Mouse (Mus musculus) ES-E14 (cell line): ENCODE results near the gene Mettl5. TPM values are rescaled to one million over a fixed set of nuclear protein-coding genes. Genes with fewer than 3 reads are reported as not detected.
"Not testable (repeated sequence)": the region's sequence is repeated elsewhere in the genome, so short reads cannot be mapped to it uniquely, and the experiment has no call there.

ENCODE experiments used
- DNase-seq: peaks from one replicate; pipeline ENCODE4 v3.0.0-alpha.2; 2013; ENCODE audit warnings: low read depth, low spot score
- H3K27ac ChIP-seq: 2 replicates; pipeline ENCODE4 v1.5.1; 2012; ENCODE audit warnings: low read depth, mild to moderate bottlenecking, low read length, moderate library complexity, mixed read lengths; ENCODE audit not compliant: poor library complexity, insufficient read depth, severe bottlenecking
- H3K36me3 ChIP-seq: 2 replicates; pipeline ENCODE4 v1.6.1; 2012; ENCODE audit warnings: mild to moderate bottlenecking, low read length, moderate library complexity, mixed read lengths; ENCODE audit not compliant: control insufficient read depth, poor library complexity, insufficient read depth, severe bottlenecking
- H3K4me1 ChIP-seq, 2 experiments: fragments of 150-350 bp in 1 of 2; sonication (generic) in 1 of 2; 2 replicates each; pipeline ENCODE4 v1.6.1; 2012; ENCODE audit warnings: low read length in 2 of 2, mild to moderate bottlenecking in 1 of 2, mixed read lengths in 1 of 2; ENCODE audit not compliant: control insufficient read depth in 2 of 2, insufficient read depth in 2 of 2, poor library complexity in 1 of 2
- H3K4me3 ChIP-seq, 2 experiments: fragments of 150-350 bp in 1 of 2; sonication (generic) in 1 of 2; 2 replicates each; pipeline ENCODE4 v1.5.1; 2012; ENCODE audit warnings: low read length in 2 of 2, low read depth in 1 of 2, mild to moderate bottlenecking in 1 of 2, mixed read lengths in 1 of 2; ENCODE audit not compliant: insufficient read depth in 1 of 2, poor library complexity in 1 of 2, severe bottlenecking in 1 of 2
- H3K9ac ChIP-seq: 2 replicates; pipeline ENCODE4 v1.6.1; 2012; ENCODE audit warnings: low read depth, mild to moderate bottlenecking, low read length, mixed read lengths; ENCODE audit not compliant: poor library complexity, insufficient read depth, severe bottlenecking
- H3K9me3 ChIP-seq: fragments of 150-350 bp; sonication (generic); 2 replicates; pipeline ENCODE4 v1.6.1; 2012; ENCODE audit warnings: low read depth, mild to moderate bottlenecking, low read length; ENCODE audit not compliant: control insufficient read depth, insufficient read depth
- CHD2 ChIP-seq: IDR thresholded peaks from 2 replicates; pipeline ENCODE4 v1.6.1; 2014; ENCODE audit warnings: mild to moderate bottlenecking, low read depth, low read length, inconsistent platforms
- HCFC1 ChIP-seq: IDR thresholded peaks from 2 replicates; pipeline ENCODE4 v1.6.1; 2012; ENCODE audit warnings: low read length, inconsistent platforms, borderline replicate concordance; ENCODE audit not compliant: insufficient read depth
- MAFK ChIP-seq: IDR thresholded peaks from 2 replicates; pipeline ENCODE4 v1.6.1; 2014; ENCODE audit warnings: mild to moderate bottlenecking, low read depth, low read length, inconsistent platforms; ENCODE audit not compliant: insufficient read depth
- ZC3H11A ChIP-seq: IDR thresholded peaks from 2 replicates; pipeline ENCODE4 v1.6.1; 2012; ENCODE audit warnings: low read depth, mild to moderate bottlenecking, inconsistent platforms, low read length, borderline replicate concordance
- ZNF384 ChIP-seq: IDR thresholded peaks from 2 replicates; pipeline ENCODE4 v1.6.1; 2012; ENCODE audit warnings: low read depth, low read length, inconsistent platforms
- in situ Hi-C, 2 experiments: fragments of 600-800 bp; cut with MboI; formaldehyde crosslinking; loops; one replicate each; pipeline ENCODE4 v1.15.1; 2025; ENCODE audit warnings: low sequenced_read_pairs in 2 of 2, inconsistent platforms in 1 of 2; ENCODE audit not compliant: unreplicated experiment in 2 of 2
- total RNA-seq: library from RNA; depleted of rRNA; stranded (reverse); fragments of 300-350 nt; gene quantifications from 2 replicates; pipeline ENCODE4 v1.2.3, GENCODE M21; 2012

The Mettl5 gene
- total RNA-seq, 1 experiment: 43.0 TPM

DNA sequence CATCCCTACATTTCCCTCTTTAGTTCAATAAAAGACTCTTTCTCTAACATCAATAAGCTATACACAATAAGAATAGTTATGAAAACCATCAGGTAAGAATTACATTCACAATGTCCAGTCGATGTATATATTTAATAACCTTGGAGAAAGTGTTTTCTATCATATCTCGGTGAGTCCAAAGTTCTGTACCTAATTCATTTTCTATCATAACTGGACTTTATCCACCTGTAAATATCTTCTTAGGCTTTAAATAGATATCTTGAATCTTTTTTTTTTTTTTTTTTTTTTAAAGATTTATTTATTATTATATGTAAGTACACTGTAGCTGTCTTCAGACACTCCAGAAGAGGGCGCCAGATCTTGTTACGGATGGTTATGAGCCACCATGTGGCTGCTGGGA, 22.0 kb upstream of the Mettl5 start:
- H3K36me3 ChIP-seq, DNase-seq, H3K4me1 ChIP-seq, H3K27ac ChIP-seq, H3K9me3 ChIP-seq, H3K4me3 ChIP-seq, in situ Hi-C loops, H3K9ac ChIP-seq: not testable (repeated sequence)
- peak; percentile 55; the same call in 1 of the 2 replicates for TF ChIP-seq ZNF384

DNA sequence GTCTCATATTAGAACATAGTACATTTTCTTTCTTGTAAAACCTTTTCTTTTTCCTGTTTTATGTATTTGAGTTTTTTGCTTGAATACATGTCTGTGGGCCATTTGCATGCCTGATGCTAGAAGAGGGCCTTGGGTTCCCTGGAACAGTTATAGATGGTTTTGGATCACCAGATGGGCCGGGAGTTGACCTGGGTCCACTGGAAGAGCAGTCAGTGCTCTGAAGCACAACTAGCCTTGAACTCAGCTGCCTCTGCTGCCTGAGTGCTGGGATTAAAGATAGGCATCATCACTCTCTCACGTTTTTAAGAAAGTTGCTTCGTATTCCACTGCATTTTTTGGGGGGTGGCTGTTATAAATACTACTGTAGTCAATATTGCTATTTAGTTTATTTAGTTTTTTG, 18.1 kb upstream of the Mettl5 start:
- no peaks in the 10 kb centered on the region for H3K36me3 ChIP-seq
- no peak for DNase-seq
- in situ Hi-C loops: no loop called here
- no peak for TF ChIP-seq ZC3H11A
- no peak for TF ChIP-seq ZNF384
- TF ChIP-seq CHD2: no peak
- TF ChIP-seq HCFC1: no peak
- no peak for TF ChIP-seq MAFK
- no peak overlapping the region for H3K9ac ChIP-seq
- no peak overlapping the region for H3K27ac ChIP-seq
- peaks cover 0 to under 1% of the 10 kb centered on the region in 2 experiments; a peak in 3 of 4 replicates for H3K4me1 ChIP-seq
- no peaks in the 10 kb centered on the region for H3K9me3 ChIP-seq
- no peak overlapping the region for H3K4me3 ChIP-seq

DNA sequence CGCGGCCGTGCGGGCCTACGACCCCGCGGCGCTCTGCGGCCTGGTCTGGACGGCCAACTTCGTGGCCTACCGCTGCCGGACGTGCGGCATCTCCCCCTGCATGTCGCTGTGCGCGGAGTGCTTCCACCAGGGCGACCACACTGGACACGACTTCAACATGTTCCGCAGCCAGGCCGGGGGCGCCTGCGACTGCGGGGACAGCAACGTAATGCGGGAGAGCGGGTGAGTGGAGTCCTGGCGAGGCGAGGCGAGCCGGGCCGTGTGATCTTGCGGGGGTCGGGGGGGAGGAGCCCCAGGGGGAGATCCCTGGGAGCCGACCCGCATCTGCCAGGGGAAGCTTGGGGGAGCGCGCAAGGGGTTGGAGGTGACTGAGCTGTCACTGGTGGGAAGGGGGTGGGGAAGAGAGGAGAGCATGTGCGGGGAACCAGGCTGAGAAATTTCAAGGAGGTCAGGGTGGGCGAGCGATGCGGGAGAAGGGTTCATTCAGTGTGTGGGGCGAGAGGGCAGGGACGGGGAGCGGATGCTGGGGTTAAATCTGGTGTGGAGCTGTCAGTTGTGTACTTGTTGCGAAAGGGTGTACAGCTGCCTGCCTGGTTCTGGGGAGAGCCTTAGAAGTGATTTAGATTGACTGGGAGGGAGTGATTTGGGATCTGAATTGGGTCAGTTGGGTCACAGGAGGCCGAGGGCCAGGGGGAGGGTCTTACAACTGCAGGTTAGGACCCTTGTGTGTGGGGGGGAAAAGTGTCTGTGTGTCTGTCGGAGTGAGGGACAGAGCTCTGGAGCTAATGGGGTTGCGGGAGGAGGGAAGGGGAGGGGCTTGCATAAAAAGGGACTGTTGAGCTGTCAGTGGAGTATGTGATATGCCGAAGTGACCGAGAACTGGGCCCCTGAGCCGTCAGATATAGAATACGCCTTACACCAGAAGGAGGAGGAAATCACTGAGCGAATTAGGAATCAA, 12.5 kb upstream of the Mettl5 start:
- Histone ChIP-seq H3K9me3 (no peaks in the 10 kb centered on the region), H3K4me1 (peaks cover 9 to 13% of the 10 kb centered on the region in 2 experiments), H3K27ac (peak overlapping the region; percentile 54; the same call in 1 of the 2 replicates), H3K9ac (peak overlapping the region; percentile 97), H3K4me3 (peak overlapping the region; percentile 91 to 98), H3K36me3 (no peaks in the 10 kb centered on the region)
- TF ChIP-seq ZC3H11A (no peak), ZNF384 (no peak), CHD2 (no peak), MAFK (no peak), HCFC1 (no peak; the same call in 1 of the 2 replicates)
- DNase-seq: no peak
- in situ Hi-C loops: no loop called here

DNA sequence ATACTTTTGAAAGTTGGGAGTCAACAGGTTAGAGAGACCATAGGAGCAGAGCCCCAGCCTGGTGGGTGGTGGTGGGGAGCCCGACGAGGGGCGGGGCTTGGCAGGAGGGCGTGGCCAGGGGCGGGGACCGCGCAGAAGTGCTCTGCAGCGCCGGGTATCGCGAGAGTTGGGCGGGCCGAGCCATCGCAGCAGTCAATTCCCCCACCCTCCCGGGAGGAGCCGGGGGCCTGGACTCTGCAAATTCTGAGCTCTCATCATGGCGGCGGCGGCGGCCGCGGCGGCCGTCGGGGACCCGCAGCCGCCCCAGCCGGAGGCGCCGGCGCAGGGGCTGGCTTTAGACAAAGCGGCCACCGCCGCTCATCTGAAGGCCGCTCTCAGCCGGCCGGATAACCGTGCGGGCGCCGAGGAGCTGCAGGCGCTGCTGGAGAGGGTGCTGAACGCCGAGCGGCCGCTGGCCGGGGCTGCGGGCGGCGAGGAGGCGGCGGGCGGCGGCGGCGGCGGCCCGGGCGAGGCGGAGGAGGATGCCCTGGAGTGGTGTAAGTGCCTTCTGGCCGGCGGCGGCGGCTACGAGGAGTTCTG, 11.7 kb upstream of the Mettl5 start, which contains the start of gene Ubr3:
Gene Ubr3 (plus strand): TSS at position 208 of the 579 bp plus-strand sequence.
- DNase-seq: peak; percentile 85
- H3K36me3 ChIP-seq: no peaks in the 10 kb centered on the region
- peak within 1 kb of the TSS; percentile 54; the same call in 1 of the 2 replicates for H3K27ac ChIP-seq
- peaks cover 12 to 16% of the 10 kb centered on the region in 2 experiments for H3K4me1 ChIP-seq
- in situ Hi-C loops: no loop called here
- TF ChIP-seq ZC3H11A (no peak), CHD2 (peak; percentile 98)
- no peaks in the 10 kb centered on the region for H3K9me3 ChIP-seq
- peak within 1 kb of the TSS; percentile 97 for H3K9ac ChIP-seq
- peak within 1 kb of the TSS; percentile 91 to 98 for H3K4me3 ChIP-seq
